Mouse (Mus musculus) thymus, adult 2 months (tissue): ENCODE results near the gene Cyren.

Experiments used
- CTCF ChIP-seq: fragments of 200-500 bp; IDR thresholded peaks from 2 replicates; pipeline ENCODE4 v1.5.1; 2012; ENCODE audit warnings: mild to moderate bottlenecking, control low read depth, low read length, moderate library complexity, borderline replicate concordance; ENCODE audit not compliant: control insufficient read depth, poor library complexity, insufficient read depth; ENCODE audit errors: extremely low read depth
- POLR2A ChIP-seq: fragments of 200-500 bp; IDR thresholded peaks from 2 replicates; pipeline ENCODE4 v1.6.1; 2012; ENCODE audit warnings: mild to moderate bottlenecking, low read length, control low read depth, moderate library complexity; ENCODE audit not compliant: control insufficient read depth, poor library complexity, insufficient read depth; ENCODE audit errors: extremely low read depth

DNA sequence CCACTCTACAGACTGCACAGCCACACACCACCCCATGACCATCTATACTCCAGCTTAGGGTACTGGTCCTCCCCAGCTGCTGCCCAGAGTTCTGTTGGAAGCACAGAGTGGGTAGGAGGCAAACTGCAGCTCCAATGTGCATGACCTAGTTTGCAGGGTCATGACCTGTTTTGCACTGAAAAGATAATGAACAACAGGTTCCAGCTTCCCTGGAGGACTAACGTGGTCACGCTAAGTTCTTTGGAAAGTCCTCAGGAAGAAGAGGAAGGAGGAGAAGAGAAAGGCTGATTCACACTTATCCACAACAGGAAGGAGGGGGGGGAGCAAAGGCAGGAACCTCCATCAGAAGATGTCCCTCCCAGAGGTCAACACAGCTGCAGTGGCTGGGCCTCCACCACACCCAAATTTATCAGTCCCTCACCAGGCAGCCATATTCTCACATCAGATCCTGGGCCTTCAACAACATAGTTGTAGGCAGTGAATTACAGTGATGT lies 29.3 kb upstream of the Cyren start:
- TF ChIP-seq POLR2A (no peak), CTCF (no peak)
